Mouse (Mus musculus) C2C12 (cell line): ENCODE data around the gene Rmi1.

Source experiments
- CEBPB ChIP-seq: IDR thresholded peaks from one replicate; pipeline ENCODE4 v1.6.1; 2011; ENCODE audit warnings: low read depth, mild to moderate bottlenecking, control low read depth, moderate library complexity
- CTCF ChIP-seq: IDR thresholded peaks from one replicate; pipeline ENCODE4 v1.5.1; 2011; ENCODE audit not compliant: control insufficient read depth, insufficient read depth, insufficient read length
- FOSL1 ChIP-seq: IDR thresholded peaks from one replicate; pipeline ENCODE4 v1.8.0; 2011; ENCODE audit warnings: mild to moderate bottlenecking, low read length; ENCODE audit not compliant: poor library complexity, insufficient read depth, severe bottlenecking
- MAX ChIP-seq: IDR thresholded peaks from one replicate; pipeline ENCODE4 v1.6.1; 2011; ENCODE audit warnings: mild to moderate bottlenecking, control low read depth
- MYOG ChIP-seq: IDR thresholded peaks from one replicate; pipeline ENCODE4 v1.6.1; 2011; ENCODE audit not compliant: control insufficient read depth, insufficient read length; ENCODE audit errors: extremely low read depth
- USF1 ChIP-seq: IDR thresholded peaks from one replicate; pipeline ENCODE4 v1.6.1; 2011; ENCODE audit warnings: low read depth, mild to moderate bottlenecking, control low read depth, moderate library complexity

- TF ChIP-seq MAX (no peak), CTCF (no peak), USF1 (no peak), MYOG (no peak), CEBPB (no peak), FOSL1 (no peak)
These were observed 29.5 kb upstream of the Rmi1 start for GRCm38 (mm10) chr13:58372278-58373152.
